Mouse (Mus musculus): Measurements from ENCODE around the gene H1fx. TPM values are rescaled to one million over a fixed set of nuclear protein-coding genes. Genes with fewer than 3 reads are reported as not detected.
"Not testable (repeated sequence)": the region's sequence is repeated elsewhere in the genome, so short reads cannot be mapped to it uniquely, and the experiment has no call there.

H1fx gene
- 0.44 and 0.46 TPM in 2 replicates for polyA plus RNA-seq (2012)

- TF ChIP-seq GATA1 (IDR thresholded peaks at IDR 0.05; ENCODE audit: low read length) (no peak), TAL1 (IDR thresholded peaks at IDR 0.05; ENCODE audit: low read length) (no peak)
- no peaks in the 10 kb centered on the region; the same call in 1 of the 2 replicates for H3K9me3 ChIP-seq (ENCODE audit: control insufficient read depth, low read length)
- peak within 1 kb of the TSS; percentile 52 for H3K4me3 ChIP-seq (replicated peaks)
- peaks cover 3% of the 10 kb centered on the region; the same call in 1 of the 2 replicates for H3K4me1 ChIP-seq (ENCODE audit: control insufficient read depth)
- H3K27me3 ChIP-seq (ENCODE audit: control insufficient read depth) = peaks cover 64% of the 10 kb centered on the region
- no peaks in the 10 kb centered on the region for H3K36me3 ChIP-seq (ENCODE audit: control insufficient read depth)
These were observed at the start of gene H1fx for GRCm38 (mm10) chr6:87981547-87982256. TSS of gene H1fx (minus strand) at chr6:87981637.

GRCm38 (mm10) chr6:88030432-88030831 lies 49.0 kb upstream of the H1fx start:
- Histone ChIP-seq H3K27me3 (ENCODE audit: control insufficient read depth) (no peaks in the 10 kb centered on the region), H3K4me3 (replicated peaks) (no peak overlapping the region), H3K36me3 (ENCODE audit: control insufficient read depth) (peaks cover 60% of the 10 kb centered on the region), H3K9me3 (ENCODE audit: control insufficient read depth, low read length) (no peaks in the 10 kb centered on the region), H3K4me1 (ENCODE audit: control insufficient read depth) (peaks cover 3% of the 10 kb centered on the region; the same call in 1 of the 2 replicates)
- TF ChIP-seq TAL1 (IDR thresholded peaks at IDR 0.05; ENCODE audit: low read length) = no peak
- TF ChIP-seq GATA1 (IDR thresholded peaks at IDR 0.05; ENCODE audit: low read length) = no peak

GRCm38 (mm10) chr6:88027390-88027789 lies 46.0 kb upstream of the H1fx start:
- no peak overlapping the region for H3K4me3 ChIP-seq (replicated peaks)
- no peaks in the 10 kb centered on the region for H3K4me1 ChIP-seq (ENCODE audit: control insufficient read depth)
- H3K36me3 ChIP-seq (ENCODE audit: control insufficient read depth) = peaks cover 67% of the 10 kb centered on the region
- H3K27me3 ChIP-seq (ENCODE audit: control insufficient read depth) = no peaks in the 10 kb centered on the region
- H3K9me3 ChIP-seq (ENCODE audit: control insufficient read depth, low read length) = no peaks in the 10 kb centered on the region
- TF ChIP-seq TAL1 (IDR thresholded peaks at IDR 0.05; ENCODE audit: low read length) = no peak
- TF ChIP-seq GATA1 (IDR thresholded peaks at IDR 0.05; ENCODE audit: low read length) = no peak

- TF ChIP-seq TAL1 (IDR thresholded peaks at IDR 0.05; ENCODE audit: low read length) (no peak), GATA1 (IDR thresholded peaks at IDR 0.05; ENCODE audit: low read length) (no peak)
- H3K9me3 ChIP-seq (ENCODE audit: control insufficient read depth, low read length) = no peaks in the 10 kb centered on the region
- H3K36me3 ChIP-seq (ENCODE audit: control insufficient read depth) = peaks cover 55% of the 10 kb centered on the region
These were observed 42.0 kb upstream of the H1fx start for GRCm38 (mm10) chr6:88023316-88023890.

GRCm38 (mm10) chr6:88019154-88019553 lies 37.7 kb upstream of the H1fx start:
- H3K4me1 ChIP-seq (ENCODE audit: control insufficient read depth) = peaks cover 23% of the 10 kb centered on the region
- TF ChIP-seq GATA1 (IDR thresholded peaks at IDR 0.05; ENCODE audit: low read length) (no peak), TAL1 (IDR thresholded peaks at IDR 0.05; ENCODE audit: low read length) (no peak)
- peaks cover 44% of the 10 kb centered on the region for H3K36me3 ChIP-seq (ENCODE audit: control insufficient read depth)
- H3K9me3 ChIP-seq (ENCODE audit: control insufficient read depth, low read length) = no peaks in the 10 kb centered on the region
- H3K4me3 ChIP-seq (replicated peaks) = no peak overlapping the region
- H3K27me3 ChIP-seq (ENCODE audit: control insufficient read depth) = no peaks in the 10 kb centered on the region

More at GRCm38 (mm10) chr6:88023316-88023890, 42.0 kb upstream of the H1fx start:
- no peaks in the 10 kb centered on the region for H3K27me3 ChIP-seq (ENCODE audit: control insufficient read depth)
- no peaks in the 10 kb centered on the region for H3K4me1 ChIP-seq (ENCODE audit: control insufficient read depth)
- no peak overlapping the region for H3K4me3 ChIP-seq (replicated peaks)

GRCm38 (mm10) chr6:88017821-88018220 lies 36.4 kb upstream of the H1fx start:
- TF ChIP-seq TAL1 (IDR thresholded peaks at IDR 0.05; ENCODE audit: low read length) = no peak
- no peaks in the 10 kb centered on the region for H3K9me3 ChIP-seq (ENCODE audit: control insufficient read depth, low read length)
- peaks cover 50% of the 10 kb centered on the region for H3K36me3 ChIP-seq (ENCODE audit: control insufficient read depth)
- no peak overlapping the region for H3K4me3 ChIP-seq (replicated peaks)
- peaks cover 32% of the 10 kb centered on the region for H3K4me1 ChIP-seq (ENCODE audit: control insufficient read depth)
- no peaks in the 10 kb centered on the region for H3K27me3 ChIP-seq (ENCODE audit: control insufficient read depth)

GRCm38 (mm10) chr6:88015797-88016196 lies 34.4 kb upstream of the H1fx start:
- TF ChIP-seq GATA1 (IDR thresholded peaks at IDR 0.05; ENCODE audit: low read length) = no peak
- no peak for TF ChIP-seq TAL1 (IDR thresholded peaks at IDR 0.05; ENCODE audit: low read length)
- no peak overlapping the region for H3K4me3 ChIP-seq (replicated peaks)
- no peaks in the 10 kb centered on the region for H3K9me3 ChIP-seq (ENCODE audit: control insufficient read depth, low read length)
- H3K4me1 ChIP-seq (ENCODE audit: control insufficient read depth) = peaks cover 32% of the 10 kb centered on the region
- H3K36me3 ChIP-seq (ENCODE audit: control insufficient read depth) = peaks cover 57% of the 10 kb centered on the region
- no peaks in the 10 kb centered on the region for H3K27me3 ChIP-seq (ENCODE audit: control insufficient read depth)

- H3K4me1 ChIP-seq (ENCODE audit: control insufficient read depth) = peaks cover 32% of the 10 kb centered on the region
- no peak overlapping the region for H3K4me3 ChIP-seq (replicated peaks)
- peaks cover 71% of the 10 kb centered on the region for H3K36me3 ChIP-seq (ENCODE audit: control insufficient read depth)
- H3K27me3 ChIP-seq (ENCODE audit: control insufficient read depth) = no peaks in the 10 kb centered on the region
- TF ChIP-seq TAL1 (IDR thresholded peaks at IDR 0.05; ENCODE audit: low read length) = no peak
- TF ChIP-seq GATA1 (IDR thresholded peaks at IDR 0.05; ENCODE audit: low read length) = no peak
- no peaks in the 10 kb centered on the region for H3K9me3 ChIP-seq (ENCODE audit: control insufficient read depth, low read length)
These were observed 32.0 kb upstream of the H1fx start for GRCm38 (mm10) chr6:88013456-88013855.

- H3K4me3 ChIP-seq (replicated peaks) = no peak overlapping the region
- TF ChIP-seq TAL1 (IDR thresholded peaks at IDR 0.05; ENCODE audit: low read length) = no peak
- TF ChIP-seq GATA1 (IDR thresholded peaks at IDR 0.05; ENCODE audit: low read length) = no peak
- peaks cover 72% of the 10 kb centered on the region for H3K36me3 ChIP-seq (ENCODE audit: control insufficient read depth)
These were observed 31.2 kb upstream of the H1fx start for GRCm38 (mm10) chr6:88012601-88013000.

GRCm38 (mm10) chr6:88011106-88011505 lies 29.7 kb upstream of the H1fx start:
- not testable (repeated sequence) for H3K9me3 ChIP-seq (ENCODE audit: control insufficient read depth, low read length); H3K4me3 ChIP-seq (replicated peaks); H3K27me3 ChIP-seq (ENCODE audit: control insufficient read depth)
- H3K36me3 ChIP-seq (ENCODE audit: control insufficient read depth) = peaks cover 81% of the 10 kb centered on the region
- peaks cover 20% of the 10 kb centered on the region for H3K4me1 ChIP-seq (ENCODE audit: control insufficient read depth)

More at GRCm38 (mm10) chr6:88012601-88013000, 31.2 kb upstream of the H1fx start:
- Histone ChIP-seq H3K27me3 (ENCODE audit: control insufficient read depth) (no peaks in the 10 kb centered on the region), H3K4me1 (ENCODE audit: control insufficient read depth) (peaks cover 32% of the 10 kb centered on the region), H3K9me3 (ENCODE audit: control insufficient read depth, low read length) (no peaks in the 10 kb centered on the region)

All from erythroblast, embryonic 14.5 days (primary cell).